29 mouse cellular contexts compared by ENCODE assay signal in the genomic region with DNA sequence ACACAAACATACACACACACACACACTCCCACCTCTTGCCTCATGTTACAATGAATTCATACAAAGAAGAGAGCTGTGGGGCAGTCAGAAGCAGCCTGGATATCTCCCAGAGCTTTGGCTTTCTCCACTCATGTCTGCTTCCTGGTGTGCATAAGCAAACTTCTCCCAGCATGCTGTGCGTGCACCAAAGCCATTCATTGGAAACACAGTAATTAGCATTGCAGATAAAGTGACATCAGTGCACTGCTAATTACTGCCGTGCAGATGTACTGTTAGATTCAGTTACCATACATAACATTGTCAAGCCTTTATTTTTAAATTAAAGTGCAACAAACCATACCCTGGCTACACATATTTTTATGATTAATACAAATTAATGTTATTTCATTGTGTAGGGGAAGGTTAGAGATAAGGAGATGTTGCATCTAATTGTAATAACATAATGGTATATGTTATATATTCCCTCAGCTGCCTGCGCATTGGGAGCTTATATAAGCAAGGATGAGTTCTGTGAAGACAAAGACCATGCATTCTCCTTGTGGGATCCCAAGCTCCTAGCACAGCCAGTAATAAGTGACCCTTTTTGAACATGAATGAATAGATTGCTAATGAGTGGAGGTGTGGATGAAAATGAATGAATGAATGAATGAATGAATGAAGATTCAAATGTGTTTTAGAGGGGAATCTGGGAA.
A peak's percentile ranks its signal among the peaks of the same experiment; 100 is the strongest.
DNase-seq lines count a peak whose midpoint lies in the region; ATAC-seq lines count a peak whose summit lies in the region.
"Had no signal": no experiment of that assay in that cellular context is flagged by ENCODE, and none has a peak within 500 bp of the region (broad histone marks: within the 10 kb centered on the region; RNA-seq: fewer than 3 reads in every experiment).

No protein-coding gene starts in this region.

- DNase-seq in hindbrain, embryonic 14.5 days (ENCODE audit: low spot score) = no peak
- DNase-seq in neural tube, embryonic 10.5 days (ENCODE audit: extremely low spot score, low spot score) = no peak
- no peak for DNase-seq in cerebellum, adult 18-20 months
- DNase-seq: adrenal gland, postnatal 10 days; cerebellum, adult 2 months; cerebellum, postnatal 25 days; heart, adult 2 months; heart, postnatal 4 days; kidney, adult 11 months; kidney, postnatal 36 days; layer of hippocampus, postnatal 36 days; right cerebral cortex, postnatal 4 days; thymus, adult 18-20 months; thymus, postnatal 25 days had no signal

- no peaks in the 10 kb centered on the region for H3K36me3 ChIP-seq in hindbrain, embryonic 14.5 days (replicated peaks; ENCODE audit: control insufficient read depth, insufficient read depth)
- H3K36me3 ChIP-seq in hindbrain, embryonic 16.5 days (ENCODE audit: control insufficient read depth, insufficient read depth, low read length) = no peaks in the 10 kb centered on the region
- no peaks in the 10 kb centered on the region for H3K36me3 ChIP-seq in neural tube, embryonic 12.5 days
- H3K36me3 ChIP-seq in forebrain, embryonic 15.5 days = no peaks in the 10 kb centered on the region
- H3K36me3 ChIP-seq in kidney, embryonic 15.5 days = no peaks in the 10 kb centered on the region
- H3K36me3 ChIP-seq: G1E; heart, embryonic 12.5 days; hindbrain, embryonic 13.5 days; limb, embryonic 13.5 days; lung, embryonic 15.5 days; midbrain, embryonic 10.5 days; neural tube, embryonic 15.5 days had no signal

- H3K27me3 ChIP-seq in hindbrain, embryonic 14.5 days (ENCODE audit: control insufficient read depth, insufficient read depth, low read length) = no peaks in the 10 kb centered on the region
- H3K27me3 ChIP-seq in hindbrain, embryonic 16.5 days (replicated peaks; ENCODE audit: control insufficient read depth, insufficient read depth, low read length) = no peaks in the 10 kb centered on the region
- no peaks in the 10 kb centered on the region for H3K27me3 ChIP-seq in neural tube, embryonic 12.5 days (replicated peaks)
- H3K27me3 ChIP-seq in forebrain, embryonic 15.5 days = no peaks in the 10 kb centered on the region
- H3K27me3 ChIP-seq in kidney, embryonic 15.5 days = no peaks in the 10 kb centered on the region
- H3K27me3 ChIP-seq: heart, embryonic 12.5 days; hindbrain, embryonic 13.5 days; limb, embryonic 13.5 days; lung, embryonic 15.5 days; neural tube, embryonic 15.5 days; Patski had no signal

- no peak for ATAC-seq in hindbrain, embryonic 14.5 days (ENCODE audit: low FRiP score)
- no peak for ATAC-seq in hindbrain, embryonic 16.5 days
- peak; percentile 37; the same call in 1 of the 2 replicates for ATAC-seq in neural tube, embryonic 12.5 days (ENCODE audit: low FRiP score, low read depth)
- ATAC-seq in forebrain, embryonic 15.5 days (replicated peaks) = peak; percentile 92
- no peak for ATAC-seq in kidney, embryonic 15.5 days (replicated peaks; ENCODE audit: low FRiP score)
- ATAC-seq: inflammation-experienced regulatory T-cells, adult 6 months; Patski had no signal

- WGBS in hindbrain, embryonic 14.5 days = 56% methylated on average over 3 of the region's 3 CpGs
- 46% methylated on average over 3 of the region's 3 CpGs for WGBS in hindbrain, embryonic 16.5 days
- WGBS in neural tube, embryonic 12.5 days = 72% methylated on average over 3 of the region's 3 CpGs
- WGBS in forebrain, embryonic 15.5 days = 40% methylated on average over 3 of the region's 3 CpGs
- 85% methylated on average over 3 of the region's 3 CpGs for WGBS in kidney, embryonic 15.5 days

- H3K4me3 ChIP-seq in hindbrain, embryonic 14.5 days (replicated peaks; ENCODE audit: low read length) = no peak overlapping the region
- H3K4me3 ChIP-seq in hindbrain, embryonic 16.5 days (ENCODE audit: low read length) = no peak overlapping the region
- no peak overlapping the region for H3K4me3 ChIP-seq in neural tube, embryonic 12.5 days
- no peak overlapping the region for H3K4me3 ChIP-seq in forebrain, embryonic 15.5 days
- no peak overlapping the region for H3K4me3 ChIP-seq in kidney, embryonic 15.5 days (replicated peaks)
- H3K4me3 ChIP-seq: heart, adult 2 months; heart, embryonic 12.5 days; hindbrain, embryonic 13.5 days; limb, embryonic 13.5 days; lung, embryonic 15.5 days; midbrain, embryonic 10.5 days; neural tube, embryonic 15.5 days had no signal

- H3K9ac ChIP-seq in hindbrain, embryonic 14.5 days = no peak overlapping the region
- H3K9ac ChIP-seq in hindbrain, embryonic 16.5 days (ENCODE audit: low read depth, low read length) = no peak overlapping the region
- H3K9ac ChIP-seq in neural tube, embryonic 12.5 days = no peak overlapping the region
- no peak overlapping the region for H3K9ac ChIP-seq in forebrain, embryonic 15.5 days (replicated peaks)
- no peak overlapping the region for H3K9ac ChIP-seq in kidney, embryonic 15.5 days
- H3K9ac ChIP-seq: heart, embryonic 12.5 days; hindbrain, embryonic 13.5 days; limb, embryonic 13.5 days; lung, embryonic 15.5 days; neural tube, embryonic 15.5 days had no signal

- 0 out of 2 replicates have a peak overlapping the region, but pooled peaks have one; percentile 9 for H3K27ac ChIP-seq in hindbrain, embryonic 14.5 days
- no peak overlapping the region for H3K27ac ChIP-seq in hindbrain, embryonic 16.5 days (ENCODE audit: low read depth, low read length)
- H3K27ac ChIP-seq in neural tube, embryonic 12.5 days = no peak overlapping the region
- peak overlapping the region; percentile 63 for H3K27ac ChIP-seq in forebrain, embryonic 15.5 days (replicated peaks)
- H3K27ac ChIP-seq in kidney, embryonic 15.5 days = no peak overlapping the region
- H3K27ac ChIP-seq: heart, adult 2 months; hindbrain, embryonic 13.5 days; limb, embryonic 13.5 days; lung, embryonic 15.5 days; midbrain, embryonic 10.5 days; neural tube, embryonic 15.5 days; stomach, postnatal 0 days had no signal

- H3K4me2 ChIP-seq in hindbrain, embryonic 14.5 days (replicated peaks) = no peak overlapping the region
- no peak overlapping the region for H3K4me2 ChIP-seq in hindbrain, embryonic 16.5 days (ENCODE audit: low read length)
- H3K4me2 ChIP-seq in neural tube, embryonic 12.5 days (replicated peaks) = no peak overlapping the region
- H3K4me2 ChIP-seq in forebrain, embryonic 15.5 days (replicated peaks) = no peak overlapping the region
- H3K4me2 ChIP-seq in kidney, embryonic 15.5 days = no peak overlapping the region
- H3K4me2 ChIP-seq: heart, embryonic 12.5 days; hindbrain, embryonic 13.5 days; limb, embryonic 13.5 days; liver, embryonic 11.5 days; lung, embryonic 15.5 days; neural tube, embryonic 15.5 days had no signal

- H3K9me3 ChIP-seq in hindbrain, embryonic 14.5 days (ENCODE audit: control insufficient read depth, low read length) = no peaks in the 10 kb centered on the region
- H3K9me3 ChIP-seq in hindbrain, embryonic 16.5 days (ENCODE audit: control insufficient read depth, low read length) = no peaks in the 10 kb centered on the region
- no peaks in the 10 kb centered on the region for H3K9me3 ChIP-seq in neural tube, embryonic 12.5 days
- no peaks in the 10 kb centered on the region for H3K9me3 ChIP-seq in forebrain, embryonic 15.5 days
- H3K9me3 ChIP-seq in kidney, embryonic 15.5 days (replicated peaks) = no peaks in the 10 kb centered on the region
- H3K9me3 ChIP-seq: heart, embryonic 12.5 days; hindbrain, embryonic 13.5 days; limb, embryonic 13.5 days; lung, embryonic 15.5 days; midbrain, embryonic 10.5 days; neural tube, embryonic 15.5 days had no signal

- 0 out of 2 replicates have a peak, but pooled peaks cover 4% of the 10 kb centered on the region for H3K4me1 ChIP-seq in hindbrain, embryonic 14.5 days (replicated peaks; ENCODE audit: control insufficient read depth, insufficient read depth, low read length)
- H3K4me1 ChIP-seq in hindbrain, embryonic 16.5 days (ENCODE audit: control insufficient read depth, insufficient read depth, low read depth, low read length) = no peaks in the 10 kb centered on the region
- H3K4me1 ChIP-seq in neural tube, embryonic 12.5 days = no peaks in the 10 kb centered on the region
- H3K4me1 ChIP-seq in forebrain, embryonic 15.5 days = peaks cover 5% of the 10 kb centered on the region
- no peaks in the 10 kb centered on the region for H3K4me1 ChIP-seq in kidney, embryonic 15.5 days
- H3K4me1 ChIP-seq: heart, embryonic 12.5 days; limb, embryonic 13.5 days; lung, embryonic 15.5 days; midbrain, embryonic 10.5 days had no signal

Comparison
In these comparisons a context has a peak if more than half of its experiments do, and no peak if none do; other contexts are left out.
1. H3K27ac ChIP-seq: peak in hindbrain, embryonic 14.5 days (single experiment) and forebrain, embryonic 15.5 days (single experiment); none in hindbrain, embryonic 16.5 days (single experiment), neural tube, embryonic 12.5 days (single experiment) and kidney, embryonic 15.5 days (single experiment).
2. ATAC-seq: peak in neural tube, embryonic 12.5 days (single experiment) and forebrain, embryonic 15.5 days (single experiment); none in hindbrain, embryonic 14.5 days (single experiment), hindbrain, embryonic 16.5 days (single experiment) and kidney, embryonic 15.5 days (single experiment).